Mouse (Mus musculus): ENCODE data around the gene Git2. TPM values are rescaled to one million over a fixed set of nuclear protein-coding genes. Genes with fewer than 3 reads are reported as not detected.

Gene Git2
- polyA plus RNA-seq, 1 experiment: 21.6 TPM

- peaks cover 16% of the 10 kb centered on the region for H3K36me3 ChIP-seq (ENCODE audit: control insufficient read depth, insufficient read depth)
These were observed 20.3 kb upstream of the Git2 start for GRCm38 (mm10) chr5:114795653-114796052.

GRCm38 (mm10) chr5:114795231-114795630, 19.9 kb upstream of the Git2 start:
- Histone ChIP-seq H3K4me2 (ENCODE audit: low read depth) (peak overlapping the region; percentile 55), H3K79me2 (ENCODE audit: control insufficient read depth, insufficient read depth) (no peaks in the 10 kb centered on the region), H3K27me3 (ENCODE audit: control insufficient read depth, insufficient read depth, insufficient read length) (no peaks in the 10 kb centered on the region), H3ac (ENCODE audit: control insufficient read depth, insufficient read length) (no peak overlapping the region), H3K36me3 (ENCODE audit: control insufficient read depth, insufficient read depth) (peaks cover 16% of the 10 kb centered on the region), H3K4me3 (no peak overlapping the region)
- peak in 2 of 3 experiments; percentile 29 to 69 for TF ChIP-seq MYOD1 (IDR thresholded peaks at IDR 0.05; ENCODE audit: control insufficient read depth in 1 of 3, insufficient read length in 2 of 3, low read depth in 2 of 3)
- TF ChIP-seq REST (IDR thresholded peaks at IDR 0.05; ENCODE audit: insufficient read depth, insufficient read length): no peak
- TF ChIP-seq MYOG (IDR thresholded peaks at IDR 0.05; ENCODE audit: control insufficient read depth in 1 of 3, insufficient read depth in 1 of 3, insufficient read length in 2 of 3, low read depth in 2 of 3): peak in 2 of 3 experiments; percentile 17 to 81
- no peak for TF ChIP-seq POLR2AphosphoS2 (IDR thresholded peaks at IDR 0.05; ENCODE audit: insufficient read length, low read depth)
- TF ChIP-seq USF1 (IDR thresholded peaks at IDR 0.05; ENCODE audit: low read depth): no peak
- no peak for TF ChIP-seq TCF3 (IDR thresholded peaks at IDR 0.05; ENCODE audit: insufficient read length, low read depth)
- peak; percentile 23 for TF ChIP-seq TCF12 (IDR thresholded peaks at IDR 0.05; ENCODE audit: insufficient read depth, poor library complexity, severe bottlenecking)
- TF ChIP-seq POLR2A (IDR thresholded peaks at IDR 0.05; ENCODE audit: insufficient read length, low read depth): no peak
- TF ChIP-seq SRF (IDR thresholded peaks at IDR 0.05; ENCODE audit: control insufficient read depth, insufficient read length, low read depth): no peak
- no peak for TF ChIP-seq MAX (IDR thresholded peaks at IDR 0.05; ENCODE audit: low read depth)
- TF ChIP-seq CEBPB (IDR thresholded peaks at IDR 0.05; ENCODE audit: insufficient read depth, poor library complexity, severe bottlenecking): no peak
- TF ChIP-seq E2F4 (IDR thresholded peaks at IDR 0.05; ENCODE audit: insufficient read depth): no peak

More at GRCm38 (mm10) chr5:114795653-114796052, 20.3 kb upstream of the Git2 start:
- H3K27me3 ChIP-seq (ENCODE audit: control insufficient read depth, insufficient read depth, insufficient read length): no peaks in the 10 kb centered on the region
- TF ChIP-seq POLR2A (IDR thresholded peaks at IDR 0.05; ENCODE audit: insufficient read length, low read depth): no peak
- no peak for TF ChIP-seq USF1 (IDR thresholded peaks at IDR 0.05; ENCODE audit: low read depth)
- no peak for TF ChIP-seq REST (IDR thresholded peaks at IDR 0.05; ENCODE audit: insufficient read depth, insufficient read length)
- no peak for TF ChIP-seq MAX (IDR thresholded peaks at IDR 0.05; ENCODE audit: low read depth)
- H3K4me3 ChIP-seq: no peak overlapping the region
- no peak overlapping the region for H3ac ChIP-seq (ENCODE audit: control insufficient read depth, insufficient read length)
- peak overlapping the region; percentile 55 for H3K4me2 ChIP-seq (ENCODE audit: low read depth)
- no peaks in the 10 kb centered on the region for H3K79me2 ChIP-seq (ENCODE audit: control insufficient read depth, insufficient read depth)

- no peak for TF ChIP-seq POLR2AphosphoS2 (IDR thresholded peaks at IDR 0.05; ENCODE audit: insufficient read length, low read depth)
- peaks cover 16% of the 10 kb centered on the region for H3K36me3 ChIP-seq (ENCODE audit: control insufficient read depth, insufficient read depth)
- H3K27me3 ChIP-seq (ENCODE audit: control insufficient read depth, insufficient read depth, insufficient read length): no peaks in the 10 kb centered on the region
- no peak overlapping the region for H3K4me3 ChIP-seq
- H3K79me2 ChIP-seq (ENCODE audit: control insufficient read depth, insufficient read depth): no peaks in the 10 kb centered on the region
- no peak overlapping the region for H3ac ChIP-seq (ENCODE audit: control insufficient read depth, insufficient read length)
- no peak overlapping the region for H3K4me2 ChIP-seq (ENCODE audit: low read depth)
These were observed 19.3 kb upstream of the Git2 start for GRCm38 (mm10) chr5:114794609-114795008.

- TF ChIP-seq MAX (IDR thresholded peaks at IDR 0.05; ENCODE audit: low read depth): no peak
- no peak for TF ChIP-seq MYOD1 (IDR thresholded peaks at IDR 0.05; ENCODE audit: control insufficient read depth in 1 of 3, insufficient read length in 2 of 3, low read depth in 2 of 3)
- no peak for TF ChIP-seq MYOG (IDR thresholded peaks at IDR 0.05; ENCODE audit: control insufficient read depth in 1 of 3, insufficient read depth in 1 of 3, insufficient read length in 2 of 3, low read depth in 2 of 3)
- no peak for TF ChIP-seq SRF (IDR thresholded peaks at IDR 0.05; ENCODE audit: control insufficient read depth, insufficient read length, low read depth)
- TF ChIP-seq REST (IDR thresholded peaks at IDR 0.05; ENCODE audit: insufficient read depth, insufficient read length): no peak
- TF ChIP-seq E2F4 (IDR thresholded peaks at IDR 0.05; ENCODE audit: insufficient read depth): no peak
- TF ChIP-seq USF1 (IDR thresholded peaks at IDR 0.05; ENCODE audit: low read depth): no peak
- TF ChIP-seq POLR2AphosphoS2 (IDR thresholded peaks at IDR 0.05; ENCODE audit: insufficient read length, low read depth): no peak
- no peak for TF ChIP-seq CEBPB (IDR thresholded peaks at IDR 0.05; ENCODE audit: insufficient read depth, poor library complexity, severe bottlenecking)
- TF ChIP-seq TCF3 (IDR thresholded peaks at IDR 0.05; ENCODE audit: insufficient read length, low read depth): no peak
- H3ac ChIP-seq (ENCODE audit: control insufficient read depth, insufficient read length): no peak overlapping the region
- no peak overlapping the region for H3K4me2 ChIP-seq (ENCODE audit: low read depth)
- H3K27me3 ChIP-seq (ENCODE audit: control insufficient read depth, insufficient read depth, insufficient read length): no peaks in the 10 kb centered on the region
- H3K36me3 ChIP-seq (ENCODE audit: control insufficient read depth, insufficient read depth): peaks cover 17% of the 10 kb centered on the region
- H3K79me2 ChIP-seq (ENCODE audit: control insufficient read depth, insufficient read depth): no peaks in the 10 kb centered on the region
- H3K4me3 ChIP-seq: no peak overlapping the region
These were observed 18.0 kb upstream of the Git2 start for GRCm38 (mm10) chr5:114793317-114793716.

GRCm38 (mm10) chr5:114785196-114785595, 9.9 kb upstream of the Git2 start:
- no peak overlapping the region for H3K4me3 ChIP-seq
- no peak overlapping the region for H3K4me2 ChIP-seq (ENCODE audit: low read depth)
- no peaks in the 10 kb centered on the region for H3K27me3 ChIP-seq (ENCODE audit: control insufficient read depth, insufficient read depth, insufficient read length)
- TF ChIP-seq USF1 (IDR thresholded peaks at IDR 0.05; ENCODE audit: low read depth): no peak
- TF ChIP-seq TCF12 (IDR thresholded peaks at IDR 0.05; ENCODE audit: insufficient read depth, poor library complexity, severe bottlenecking): no peak
- no peak for TF ChIP-seq MYOD1 (IDR thresholded peaks at IDR 0.05; ENCODE audit: control insufficient read depth in 1 of 3, insufficient read length in 2 of 3, low read depth in 2 of 3)
- no peak for TF ChIP-seq SRF (IDR thresholded peaks at IDR 0.05; ENCODE audit: control insufficient read depth, insufficient read length, low read depth)
- no peak for TF ChIP-seq REST (IDR thresholded peaks at IDR 0.05; ENCODE audit: insufficient read depth, insufficient read length)
- no peak overlapping the region for H3ac ChIP-seq (ENCODE audit: control insufficient read depth, insufficient read length)
- H3K36me3 ChIP-seq (ENCODE audit: control insufficient read depth, insufficient read depth): peaks cover 3% of the 10 kb centered on the region
- peaks cover 13% of the 10 kb centered on the region for H3K79me2 ChIP-seq (ENCODE audit: control insufficient read depth, insufficient read depth)

All from myocyte (in vitro differentiated cells).